In genomic region chr14:87567034-87567461, GRCm38 (mm10) we compare ENCODE assay signal across 8 mouse cellular contexts.
DNase-seq lines count a peak whose midpoint lies in the region; ATAC-seq and TF ChIP-seq lines count a peak whose summit lies in the region.

No protein-coding gene starts in this region.

- intact Hi-C loops in heart, postnatal 14 days (cut with DNase I), result no loop called here

- ATAC-seq in kidney, embryonic 14.5 days (ENCODE audit: low FRiP score, low TSS enrichment), result peak; percentile 25; the same call in 1 of the 2 replicates
- peak; percentile 54; the same call in 1 of the 2 replicates for ATAC-seq in megakaryocyte-erythroid progenitor cell, adult 5-6 weeks (replicated peaks; ENCODE audit: low FRiP score, low TSS enrichment, poor library complexity, severe bottlenecking)
- no peak for ATAC-seq in megakaryocyte, adult 5-6 weeks (ENCODE audit: poor library complexity, severe bottlenecking)

- H3K27ac ChIP-seq in kidney, embryonic 14.5 days (ENCODE audit: low read depth, low read length), result no peak overlapping the region
- no peak overlapping the region for H3K27ac ChIP-seq in ES-E14 (ENCODE audit: insufficient read depth, low read depth, low read length, poor library complexity, severe bottlenecking)
- no peak overlapping the region for H3K27ac ChIP-seq in embryonic facial prominence, embryonic 10.5 days (replicated peaks)

- in situ Hi-C loops in ES-E14 (cut with MboI; ENCODE audit: low sequenced_read_pairs in 2 of 2, unreplicated experiment in 2 of 2), result no loop called here

- no peak overlapping the region for H3K9ac ChIP-seq in kidney, embryonic 14.5 days (ENCODE audit: low read depth, low read length)
- no peak overlapping the region for H3K9ac ChIP-seq in ES-E14 (ENCODE audit: insufficient read depth, low read depth, low read length, poor library complexity, severe bottlenecking)

- no peaks in the 10 kb centered on the region for H3K9me3 ChIP-seq in kidney, embryonic 14.5 days (ENCODE audit: control insufficient read depth, low read length)
- H3K9me3 ChIP-seq in ES-E14 (ENCODE audit: control insufficient read depth, insufficient read depth, low read depth, low read length), result no peaks in the 10 kb centered on the region
- H3K9me3 ChIP-seq in embryonic facial prominence, embryonic 10.5 days, result no peaks in the 10 kb centered on the region

- H3K27me3 ChIP-seq in kidney, embryonic 14.5 days (ENCODE audit: control insufficient read depth, insufficient read depth, low read length), result peaks cover 3% of the 10 kb centered on the region; the same call in 1 of the 2 replicates
- H3K27me3 ChIP-seq in embryonic facial prominence, embryonic 10.5 days (replicated peaks; ENCODE audit: low read depth, poor library complexity, severe bottlenecking), result peaks cover 17% of the 10 kb centered on the region; the same call in 1 of the 2 replicates

- no peak overlapping the region for H3K4me2 ChIP-seq in kidney, embryonic 14.5 days (replicated peaks; ENCODE audit: low read depth, low read length)

- no peaks in the 10 kb centered on the region for H3K36me3 ChIP-seq in kidney, embryonic 14.5 days (ENCODE audit: control insufficient read depth, insufficient read depth, low read length)
- H3K36me3 ChIP-seq in ES-E14 (ENCODE audit: control insufficient read depth, insufficient read depth, low read length, poor library complexity, severe bottlenecking), result no peaks in the 10 kb centered on the region
- no peaks in the 10 kb centered on the region for H3K36me3 ChIP-seq in embryonic facial prominence, embryonic 10.5 days (replicated peaks)

- no peak for DNase-seq in kidney, adult 8-10 months
- peak; percentile 36 for DNase-seq in ES-E14 (ENCODE audit: low read depth, low spot score)
- DNase-seq in embryonic facial prominence, embryonic 10.5 days (ENCODE audit: low spot score), result peak; percentile 16
- no peak for DNase-seq in ovary, postnatal 14 days (ENCODE audit: low spot score)
- no peak for DNase-seq in heart, postnatal 14 days

- H3K4me3 ChIP-seq in kidney, embryonic 14.5 days (ENCODE audit: low read length), result no peak overlapping the region
- no peak overlapping the region for H3K4me3 ChIP-seq in ES-E14 (ENCODE audit: insufficient read depth in 1 of 2, low read depth in 1 of 2, low read length in 2 of 2, poor library complexity in 1 of 2, severe bottlenecking in 1 of 2)
- no peak overlapping the region for H3K4me3 ChIP-seq in embryonic facial prominence, embryonic 10.5 days

- 30% methylated on average over 3 of the region's 3 CpGs for WGBS in kidney, embryonic 14.5 days
- 36% methylated on average over 3 of the region's 3 CpGs for WGBS in embryonic facial prominence, embryonic 10.5 days

- H3K4me1 ChIP-seq in kidney, embryonic 14.5 days (ENCODE audit: control insufficient read depth, insufficient read depth, low read length), result peaks cover 7% of the 10 kb centered on the region; the same call in 1 of the 2 replicates
- no peaks in the 10 kb centered on the region for H3K4me1 ChIP-seq in ES-E14 (ENCODE audit: control insufficient read depth in 2 of 2, insufficient read depth in 2 of 2, low read length in 2 of 2, poor library complexity in 1 of 2)
- H3K4me1 ChIP-seq in embryonic facial prominence, embryonic 10.5 days, result peaks cover 12% of the 10 kb centered on the region

TF ChIP-seq in ES-E14, 5 proteins besides CTCF, POLR2A, EP300 and RAD21:
- no peak for TF ChIP-seq HCFC1 (IDR thresholded peaks at IDR 0.05; ENCODE audit: borderline replicate concordance, insufficient read depth, low read length)
- TF ChIP-seq MAFK (IDR thresholded peaks at IDR 0.05; ENCODE audit: insufficient read depth, low read depth, low read length), result no peak
- no peak for TF ChIP-seq ZC3H11A (IDR thresholded peaks at IDR 0.05; ENCODE audit: borderline replicate concordance, low read depth, low read length)
- TF ChIP-seq CHD2 (IDR thresholded peaks at IDR 0.05; ENCODE audit: low read depth, low read length), result no peak
- TF ChIP-seq ZNF384 (IDR thresholded peaks at IDR 0.05; ENCODE audit: low read depth, low read length), result peak; percentile 67

Comparison
In these comparisons a context has a peak if more than half of its experiments do, and no peak if none do; other contexts are left out.
1. DNase-seq: peak in ES-E14 (single experiment) and embryonic facial prominence, embryonic 10.5 days (single experiment); none in kidney, adult 8-10 months (0 of 2), ovary, postnatal 14 days (single experiment) and heart, postnatal 14 days (0 of 2).